ENCODE assay signal across 8 mouse cellular contexts in genomic region chr19:3574593-3575094, GRCm38 (mm10). TPM values are rescaled to one million over a fixed set of nuclear protein-coding genes. Genes with fewer than 3 reads are reported as not detected.
DNase-seq lines count a peak whose midpoint lies in the region; ATAC-seq and TF ChIP-seq lines count a peak whose summit lies in the region.

No protein-coding gene starts in this region.

- H3K9ac ChIP-seq in forebrain, embryonic 15.5 days (replicated peaks) = peak overlapping the region; percentile 79
- H3K9ac ChIP-seq in liver, embryonic 13.5 days = peak overlapping the region; percentile 95
- peak overlapping the region; percentile 97 for H3K9ac ChIP-seq in stomach, embryonic 16.5 days (ENCODE audit: low read length)

- no peaks in the 10 kb centered on the region for H3K36me3 ChIP-seq in heart, embryonic 10.5 days
- 0 out of 2 replicates have a peak, but pooled peaks cover 11% of the 10 kb centered on the region for H3K36me3 ChIP-seq in E14TG2a.4 (ENCODE audit: insufficient read depth, low read length)
- H3K36me3 ChIP-seq in forebrain, embryonic 15.5 days = no peaks in the 10 kb centered on the region
- no peaks in the 10 kb centered on the region; the same call in 1 of the 2 replicates for H3K36me3 ChIP-seq in liver, embryonic 13.5 days
- no peaks in the 10 kb centered on the region; the same call in 1 of the 2 replicates for H3K36me3 ChIP-seq in stomach, embryonic 16.5 days (ENCODE audit: control insufficient read depth, insufficient read depth, low read length)

- H3K27ac ChIP-seq in heart, embryonic 10.5 days = peak overlapping the region; percentile 99
- peak overlapping the region; percentile 97 for H3K27ac ChIP-seq in forebrain, embryonic 15.5 days (replicated peaks)
- H3K27ac ChIP-seq in liver, embryonic 13.5 days = peak overlapping the region; percentile 91
- H3K27ac ChIP-seq in stomach, embryonic 16.5 days (ENCODE audit: low read length) = peak overlapping the region; percentile 96

- DNase-seq in heart, embryonic 10.5 days (ENCODE audit: low spot score) = no peak
- no peak for DNase-seq in heart, postnatal 25 days (ENCODE audit: low spot score)
- DNase-seq in liver, embryonic 13.5 days = no peak
- no peak for DNase-seq in thymus, postnatal 14 days
- DNase-seq in layer of hippocampus, adult 9-11 months = no peak

- peak overlapping the region; percentile 73 for H3K4me2 ChIP-seq in forebrain, embryonic 15.5 days (replicated peaks)
- H3K4me2 ChIP-seq in liver, embryonic 13.5 days = peak overlapping the region; percentile 79
- H3K4me2 ChIP-seq in stomach, embryonic 16.5 days (ENCODE audit: low read depth, low read length) = peak overlapping the region; percentile 90

- H3K9me3 ChIP-seq in heart, embryonic 10.5 days = no peaks in the 10 kb centered on the region
- H3K9me3 ChIP-seq in E14TG2a.4 (ENCODE audit: low read length) = no peaks in the 10 kb centered on the region
- H3K9me3 ChIP-seq in forebrain, embryonic 15.5 days = no peaks in the 10 kb centered on the region
- H3K9me3 ChIP-seq in liver, embryonic 13.5 days (replicated peaks) = no peaks in the 10 kb centered on the region
- no peaks in the 10 kb centered on the region for H3K9me3 ChIP-seq in stomach, embryonic 16.5 days (replicated peaks; ENCODE audit: control insufficient read depth, low read length)

- intact Hi-C loops in heart, postnatal 25 days (cut with DNase I) = no loop called here

- H3K4me3 ChIP-seq in heart, embryonic 10.5 days = peak overlapping the region; percentile 93
- H3K4me3 ChIP-seq in E14TG2a.4 (replicated peaks; ENCODE audit: low read length) = peak overlapping the region; percentile 97
- H3K4me3 ChIP-seq in forebrain, embryonic 15.5 days = peak overlapping the region; percentile 62
- peak overlapping the region; percentile 88 for H3K4me3 ChIP-seq in liver, embryonic 13.5 days (replicated peaks)
- H3K4me3 ChIP-seq in stomach, embryonic 16.5 days (replicated peaks; ENCODE audit: low read length) = peak overlapping the region; percentile 95

- H3K27me3 ChIP-seq in heart, embryonic 10.5 days (ENCODE audit: insufficient read depth, poor library complexity, severe bottlenecking) = no peaks in the 10 kb centered on the region
- no peaks in the 10 kb centered on the region for H3K27me3 ChIP-seq in E14TG2a.4 (ENCODE audit: insufficient read depth, low read length)
- no peaks in the 10 kb centered on the region for H3K27me3 ChIP-seq in forebrain, embryonic 15.5 days
- H3K27me3 ChIP-seq in liver, embryonic 13.5 days = no peaks in the 10 kb centered on the region
- H3K27me3 ChIP-seq in stomach, embryonic 16.5 days (ENCODE audit: control insufficient read depth, insufficient read depth, low read length) = no peaks in the 10 kb centered on the region

- WGBS in heart, embryonic 10.5 days = 4% methylated on average over 9 of the region's 9 CpGs
- 2% methylated on average over 9 of the region's 9 CpGs for WGBS in forebrain, embryonic 15.5 days
- 4% methylated on average over 9 of the region's 9 CpGs for WGBS in liver, embryonic 13.5 days (ENCODE audit: insufficient replicate concordance)
- WGBS in stomach, embryonic 16.5 days = 1% methylated on average over 9 of the region's 9 CpGs

- H3K4me1 ChIP-seq in heart, embryonic 10.5 days = peaks cover 39% of the 10 kb centered on the region
- H3K4me1 ChIP-seq in E14TG2a.4 (replicated peaks; ENCODE audit: low read depth, low read length) = peaks cover 76% of the 10 kb centered on the region
- H3K4me1 ChIP-seq in forebrain, embryonic 15.5 days = peaks cover 32% of the 10 kb centered on the region
- peaks cover 61% of the 10 kb centered on the region for H3K4me1 ChIP-seq in liver, embryonic 13.5 days (replicated peaks)
- H3K4me1 ChIP-seq in stomach, embryonic 16.5 days (ENCODE audit: control insufficient read depth, insufficient read depth, low read length) = peaks cover 21% of the 10 kb centered on the region

- no peak for TF ChIP-seq CTCF in E14TG2a.4 (conservative IDR thresholded peaks at IDR 0.05; ENCODE audit: low read length)

- no peak for ATAC-seq in forebrain, embryonic 15.5 days (replicated peaks)
- no peak for ATAC-seq in liver, embryonic 13.5 days (ENCODE audit: low read depth)
- ATAC-seq in stomach, embryonic 16.5 days (ENCODE audit: insufficient read depth, low FRiP score) = no peak

RNA-seq across cellular contexts. Expression of gene Ppp6r3, which starts 0.9 kb away (rescaled TPM):
- polyA plus RNA-seq in heart, embryonic 10.5 days (2016; fragmentation: Nextera tagmentation; extraction: Ambion mirVana) = 63.4 and 63.5 TPM in 2 replicates
- 10 to 100 TPM; 68.8 to 83.0 TPM for total RNA-seq in heart, postnatal 25 days (2021)
- 62.5 and 69.6 TPM in 2 replicates for polyA plus RNA-seq in forebrain, embryonic 15.5 days (2015; fragmentation: Nextera tagmentation; extraction: Ambion mirVana)
- polyA plus RNA-seq in liver, embryonic 13.5 days (2015; fragmentation: Nextera tagmentation; extraction: Ambion mirVana) = 22.3 and 28.0 TPM in 2 replicates
- polyA plus RNA-seq in stomach, embryonic 16.5 days (2015; fragmentation: Nextera tagmentation; extraction: Ambion mirVana) = 53.0 and 54.0 TPM in 2 replicates
